Mouse (Mus musculus): ENCODE measurements around the gene Alg12.
"Not testable (repeated sequence)": the region's sequence is repeated elsewhere in the genome, so short reads cannot be mapped to it uniquely, and the experiment has no call there.

Gene Alg12

GRCm38 (mm10) chr15:88792140-88792850 is 26.8 kb downstream of the Alg12 start:
- DNase-seq (ENCODE audit: low read depth, low spot score), result no peak

GRCm38 (mm10) chr15:88774630-88775029 is 44.5 kb downstream of the Alg12 start:
- not testable (repeated sequence) for DNase-seq (ENCODE audit: low read depth, low spot score)

GRCm38 (mm10) chr15:88768537-88768936 is 50.6 kb downstream of the Alg12 start:
- no peak for DNase-seq (ENCODE audit: low read depth, low spot score)

- DNase-seq (ENCODE audit: low read depth, low spot score), result not testable (repeated sequence)
Measured at GRCm38 (mm10) chr15:88766139-88766538, 53.0 kb downstream of the Alg12 start.

- DNase-seq (ENCODE audit: low read depth, low spot score), result no peak
Measured at GRCm38 (mm10) chr15:88761551-88761950, 57.6 kb downstream of the Alg12 start.

GRCm38 (mm10) chr15:88758061-88758460 is 61.1 kb downstream of the Alg12 start:
- DNase-seq (ENCODE audit: low read depth, low spot score), result no peak

GRCm38 (mm10) chr15:88755761-88756160 is 63.4 kb downstream of the Alg12 start:
- DNase-seq (ENCODE audit: low read depth, low spot score), result no peak

Measured in skeletal muscle tissue, adult 2 months (tissue).